Mouse (Mus musculus) T-helper 1 cell (primary cell): ENCODE measurements around the gene Rnaseh2a.

Experiments used
- in situ Hi-C: fragments of 300-600 bp; cut with MboI, MseI; formaldehyde crosslinking; loops from one replicate; pipeline ENCODE4 v1.15.1; 2025; ENCODE audit warnings: high pct_unique_total_duplicates

The Rnaseh2a gene

GRCm38 (mm10) chr8:84934860-84935259, 34.7 kb downstream of the Rnaseh2a start:
- in situ Hi-C loops, result no loop called here

GRCm38 (mm10) chr8:84933767-84934559, 35.6 kb downstream of the Rnaseh2a start:
- in situ Hi-C loops, result no loop called here

- in situ Hi-C loops, result no loop called here
Measured at GRCm38 (mm10) chr8:84930582-84930981, 39.0 kb downstream of the Rnaseh2a start.

- in situ Hi-C loops, result no loop called here
Measured at GRCm38 (mm10) chr8:84928456-84929306, 40.9 kb downstream of the Rnaseh2a start.

GRCm38 (mm10) chr8:84927513-84927912, 42.1 kb downstream of the Rnaseh2a start:
- in situ Hi-C loops, result no loop called here

- in situ Hi-C loops, result no loop called here
Measured at GRCm38 (mm10) chr8:84925557-84925956, 44.0 kb downstream of the Rnaseh2a start.

- in situ Hi-C loops, result no loop called here
Measured at GRCm38 (mm10) chr8:84921596-84921995, 48.0 kb downstream of the Rnaseh2a start.

- in situ Hi-C loops, result no loop called here
Measured at GRCm38 (mm10) chr8:84918646-84919045, 50.9 kb downstream of the Rnaseh2a start.

GRCm38 (mm10) chr8:84917781-84918180, 51.8 kb downstream of the Rnaseh2a start:
- in situ Hi-C loops, result no loop called here

GRCm38 (mm10) chr8:84915269-84915668, 54.3 kb downstream of the Rnaseh2a start:
- in situ Hi-C loops, result no loop called here

GRCm38 (mm10) chr8:84913960-84914359, 55.6 kb downstream of the Rnaseh2a start:
- in situ Hi-C loops, result no loop called here

GRCm38 (mm10) chr8:84913502-84913900, 56.1 kb downstream of the Rnaseh2a start:
- in situ Hi-C loops, result no loop called here

- in situ Hi-C loops, result no loop called here
Measured at GRCm38 (mm10) chr8:84912895-84913501, 56.6 kb downstream of the Rnaseh2a start.

GRCm38 (mm10) chr8:84912391-84912790, 57.2 kb downstream of the Rnaseh2a start:
- in situ Hi-C loops, result no loop called here

- in situ Hi-C loops, result no loop called here
Measured at GRCm38 (mm10) chr8:84911854-84912253, 57.7 kb downstream of the Rnaseh2a start.

GRCm38 (mm10) chr8:84910551-84910950, 59.0 kb downstream of the Rnaseh2a start:
- in situ Hi-C loops, result no loop called here

- in situ Hi-C loops, result loop anchor here (5.0 kb wide), 1 partner anchor 38 kb away; the partner anchor contains the start of gene Syce2
Measured at GRCm38 (mm10) chr8:84909949-84910348, 59.6 kb downstream of the Rnaseh2a start.

- in situ Hi-C loops, result loop anchor here (5.0 kb wide), 1 partner anchor 37 kb away; the partner anchor contains the start of gene Syce2
Measured at GRCm38 (mm10) chr8:84909162-84909767, 60.3 kb downstream of the Rnaseh2a start.

GRCm38 (mm10) chr8:84908421-84909161, 61.0 kb downstream of the Rnaseh2a start, which contains the start of gene Dnase2a:
TSS of gene Dnase2a (plus strand) at chr8:84908560.
- in situ Hi-C loops, result loop anchor here (5.0 kb wide), 1 partner anchor 36 kb away; the partner anchor contains the start of gene Syce2

- in situ Hi-C loops, result loop anchor here (5.0 kb wide), 1 partner anchor 36 kb away; the partner anchor contains the start of gene Syce2
Measured at GRCm38 (mm10) chr8:84907979-84908378, 61.6 kb downstream of the Rnaseh2a start.
